Mouse (Mus musculus) bone marrow, adult 2 months (tissue): ENCODE data around the gene Chit1.

Source experiments
- CTCF ChIP-seq: fragments of 200-500 bp; IDR thresholded peaks from 2 replicates; pipeline ENCODE4 v1.5.1; 2011; ENCODE audit warnings: low read length, control low read depth; ENCODE audit not compliant: control insufficient read depth, insufficient read depth
- POLR2A ChIP-seq: fragments of 200-500 bp; IDR thresholded peaks from 2 replicates; pipeline ENCODE4 v1.6.1; 2011; ENCODE audit warnings: low read depth, mild to moderate bottlenecking, control low read depth, low read length, borderline replicate concordance; ENCODE audit not compliant: control insufficient read depth

DNA sequence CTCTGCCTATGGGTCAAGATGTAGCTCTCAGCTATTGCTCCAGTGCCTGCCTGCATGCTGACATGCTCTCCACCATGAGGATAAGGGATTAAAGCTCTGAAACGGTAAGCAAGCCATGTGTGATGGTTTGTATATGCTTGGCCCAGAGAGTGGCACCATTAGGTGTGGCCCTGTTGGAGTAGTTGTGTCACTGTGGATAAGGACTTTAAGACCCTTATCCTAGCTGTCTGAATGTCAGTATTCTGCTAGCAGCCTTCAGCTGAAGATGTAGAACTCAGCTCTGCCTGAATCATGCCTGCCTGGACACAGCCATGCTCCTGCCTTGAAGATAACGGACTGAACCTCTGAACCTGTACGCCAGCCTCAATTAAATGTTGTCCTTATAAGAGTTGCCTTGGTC lies 55.5 kb downstream of the Chit1 start:
- TF ChIP-seq CTCF (no peak), POLR2A (no peak)
